Mouse (Mus musculus) T-helper 1 cell (primary cell): Measurements from ENCODE around the gene Triobp.

ENCODE experiments used
- in situ Hi-C: fragments of 300-600 bp; cut with MboI, MseI; formaldehyde crosslinking; loops from one replicate; pipeline ENCODE4 v1.15.1; 2025; ENCODE audit warnings: high pct_unique_total_duplicates

Gene Triobp

DNA sequence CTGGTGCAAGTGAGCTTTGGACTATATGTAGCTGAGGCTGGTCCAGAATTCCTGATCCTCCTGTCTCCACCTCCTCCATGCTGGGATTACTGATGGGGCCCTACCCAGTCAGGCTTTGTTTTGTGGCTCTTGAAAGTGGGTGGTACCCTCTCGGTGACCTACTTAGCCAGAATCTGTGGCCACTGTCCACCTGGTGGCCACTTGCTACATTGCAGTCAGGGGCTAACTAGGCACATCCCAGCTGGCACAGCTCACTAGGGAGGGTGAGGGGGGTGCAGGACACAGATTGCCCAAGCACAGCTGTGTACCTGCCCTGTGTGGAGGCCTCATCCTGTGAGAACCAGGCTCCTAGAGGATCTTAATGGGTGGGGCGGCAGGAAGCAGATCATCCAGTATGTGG, 15.4 kb downstream of the Triobp start:
- in situ Hi-C loops: no loop called here

DNA sequence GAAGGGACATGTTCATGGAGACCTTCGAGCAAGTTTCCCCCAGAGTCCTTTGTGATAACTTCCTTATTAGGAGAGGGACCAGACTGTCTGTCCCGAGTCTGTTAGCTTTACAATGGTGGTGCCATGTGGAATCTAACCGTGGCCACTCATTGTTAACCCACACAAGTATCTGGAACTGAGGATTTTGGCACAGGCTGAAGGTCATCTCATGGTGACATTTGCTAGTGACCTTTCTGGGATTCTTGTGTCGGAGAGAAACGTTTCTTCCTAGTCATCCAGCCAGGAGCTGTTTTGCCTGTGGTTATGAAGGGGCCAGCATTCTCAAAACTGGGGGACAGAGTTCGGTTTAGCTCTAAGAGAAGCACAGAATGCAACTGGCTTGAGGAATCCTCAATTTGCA, 24.1 kb downstream of the Triobp start:
- in situ Hi-C loops: no loop called here

GRCm38 (mm10) chr15:78973950-78974349, 26.4 kb downstream of the Triobp start:
- in situ Hi-C loops: no loop called here

DNA sequence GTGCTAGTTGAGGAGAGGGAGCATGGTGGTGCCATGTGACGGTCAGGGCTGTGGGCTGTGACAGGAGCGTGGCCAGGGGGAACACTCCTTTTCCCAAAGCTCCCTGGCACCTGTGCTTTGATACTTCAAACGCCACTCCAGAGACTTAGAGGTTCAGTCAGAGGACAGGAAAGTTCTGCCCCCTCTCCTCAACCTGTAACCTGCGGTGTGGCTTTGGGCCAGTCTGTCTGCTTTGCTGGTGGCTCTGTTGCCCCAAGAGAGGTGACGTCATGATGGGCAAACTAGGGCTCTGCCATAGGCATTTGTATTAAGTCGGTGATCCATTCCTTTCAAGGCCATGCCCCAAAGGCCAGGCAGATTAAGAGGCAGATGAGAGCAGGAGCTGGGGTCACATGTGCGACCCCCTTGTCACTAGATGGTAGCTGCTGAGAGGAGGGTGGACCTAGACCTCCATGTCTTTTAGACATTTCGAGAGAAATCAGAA, 30.2 kb downstream of the Triobp start:
- in situ Hi-C loops: no loop called here

DNA sequence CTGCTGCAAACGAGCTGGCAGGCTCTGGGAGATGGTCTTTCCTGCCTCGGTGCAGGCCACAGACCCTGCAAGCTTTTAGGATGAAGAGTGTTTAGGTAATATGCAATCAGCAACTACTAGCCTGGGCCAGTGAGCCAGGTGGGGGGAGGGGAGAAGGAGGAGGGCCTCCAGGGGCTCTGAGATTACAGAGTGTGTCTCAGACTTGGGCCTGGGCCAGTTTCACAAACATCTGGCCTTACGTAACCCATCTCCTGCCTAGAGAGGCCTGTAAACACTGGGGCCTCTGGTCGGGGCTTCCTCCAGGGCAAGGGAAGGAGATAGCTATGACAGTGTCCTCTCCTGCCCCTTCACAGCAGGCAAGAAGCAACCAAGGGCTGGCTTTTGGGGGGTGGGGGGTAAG, 31.4 kb downstream of the Triobp start:
- in situ Hi-C loops: no loop called here

DNA sequence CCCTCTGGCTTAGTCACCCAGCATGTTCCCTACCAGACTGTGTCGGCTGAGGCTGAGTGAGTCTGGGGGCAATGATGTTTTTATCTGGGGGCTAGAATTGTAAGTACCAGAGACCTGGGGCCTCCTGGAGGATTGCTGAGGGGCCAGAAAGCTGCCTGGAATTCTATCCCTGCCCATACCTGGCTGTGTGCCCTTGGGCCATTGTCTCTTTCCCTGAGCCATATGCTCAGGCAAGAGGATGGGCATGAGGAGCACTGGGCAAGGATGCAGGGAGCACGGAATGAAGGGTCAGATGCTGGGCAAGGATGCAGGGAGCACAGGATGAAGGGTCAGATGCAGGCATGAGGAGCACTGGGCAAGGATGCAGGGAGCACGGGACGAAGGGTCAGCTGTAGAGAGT, 32.6 kb downstream of the Triobp start:
- in situ Hi-C loops: no loop called here

GRCm38 (mm10) chr15:78982658-78983435, 35.3 kb downstream of the Triobp start:
- in situ Hi-C loops: no loop called here

DNA sequence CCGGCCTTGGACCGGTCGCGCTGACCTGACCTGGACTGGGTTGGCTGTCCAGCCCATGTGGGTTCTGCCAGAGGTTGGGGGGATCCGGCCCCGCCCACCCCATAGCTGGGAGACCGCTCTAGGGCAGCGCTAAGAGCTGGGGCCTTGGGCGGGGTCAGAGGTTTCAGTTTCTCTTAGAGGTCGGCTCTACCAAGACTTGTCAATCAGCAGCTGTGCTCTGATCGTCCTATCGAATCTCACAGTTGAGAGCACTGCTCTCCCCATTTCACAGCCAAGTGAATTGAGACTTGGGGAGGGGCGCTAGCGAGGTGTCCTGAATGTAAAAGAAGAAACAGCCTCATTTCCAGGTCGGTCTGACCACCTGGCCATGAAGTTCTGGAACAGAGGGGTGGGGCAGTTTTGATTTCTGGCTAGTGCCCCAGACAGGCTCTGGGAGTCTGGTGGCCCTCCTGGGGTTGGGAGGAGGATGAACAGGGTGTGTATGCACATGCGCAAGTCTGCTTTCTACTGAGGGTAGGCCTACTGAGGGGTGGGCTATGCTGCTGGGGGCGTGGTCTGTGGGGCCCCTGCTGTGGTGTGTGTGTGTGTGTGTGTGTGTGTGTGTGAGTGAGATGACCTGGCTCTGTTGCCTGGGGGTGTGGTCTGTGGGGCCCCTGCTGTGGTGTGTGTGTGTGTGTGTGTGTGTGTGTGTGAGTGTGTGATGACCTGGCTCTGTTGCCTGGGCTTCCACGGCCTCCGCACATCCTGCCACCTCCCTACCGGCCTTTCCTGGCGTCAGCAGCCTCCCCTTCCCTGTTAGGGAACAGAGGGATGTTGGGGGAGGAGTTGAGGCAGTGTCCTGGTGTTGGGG, 36.1 kb downstream of the Triobp start:
- in situ Hi-C loops: no loop called here

- in situ Hi-C loops: no loop called here
These were observed 36.8 kb downstream of the Triobp start for GRCm38 (mm10) chr15:78984286-78984778.

- in situ Hi-C loops: no loop called here
These were observed 39.2 kb downstream of the Triobp start for GRCm38 (mm10) chr15:78986536-78987220.

- in situ Hi-C loops: no loop called here
These were observed 41.0 kb downstream of the Triobp start for GRCm38 (mm10) chr15:78988499-78988971.

- in situ Hi-C loops: no loop called here
These were observed 41.9 kb downstream of the Triobp start for GRCm38 (mm10) chr15:78989152-78990092.

DNA sequence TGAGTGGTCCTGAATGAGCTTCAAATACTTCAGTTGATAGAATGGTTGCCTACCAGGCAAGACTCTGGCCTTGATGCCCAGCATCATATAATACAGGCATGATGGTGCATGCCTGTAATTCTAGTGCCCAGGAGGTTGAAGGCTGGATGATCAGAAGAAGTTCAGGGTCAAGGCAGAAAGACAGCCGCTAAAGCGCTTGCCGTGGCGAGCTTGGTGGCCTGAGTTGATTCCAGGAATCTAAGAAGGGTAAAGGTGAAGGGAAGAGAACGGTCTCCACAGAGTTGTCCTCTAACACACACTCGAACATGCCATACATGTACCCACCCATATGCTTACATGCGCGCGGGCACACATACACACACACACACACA, 42.6 kb downstream of the Triobp start:
- in situ Hi-C loops: no loop called here

DNA sequence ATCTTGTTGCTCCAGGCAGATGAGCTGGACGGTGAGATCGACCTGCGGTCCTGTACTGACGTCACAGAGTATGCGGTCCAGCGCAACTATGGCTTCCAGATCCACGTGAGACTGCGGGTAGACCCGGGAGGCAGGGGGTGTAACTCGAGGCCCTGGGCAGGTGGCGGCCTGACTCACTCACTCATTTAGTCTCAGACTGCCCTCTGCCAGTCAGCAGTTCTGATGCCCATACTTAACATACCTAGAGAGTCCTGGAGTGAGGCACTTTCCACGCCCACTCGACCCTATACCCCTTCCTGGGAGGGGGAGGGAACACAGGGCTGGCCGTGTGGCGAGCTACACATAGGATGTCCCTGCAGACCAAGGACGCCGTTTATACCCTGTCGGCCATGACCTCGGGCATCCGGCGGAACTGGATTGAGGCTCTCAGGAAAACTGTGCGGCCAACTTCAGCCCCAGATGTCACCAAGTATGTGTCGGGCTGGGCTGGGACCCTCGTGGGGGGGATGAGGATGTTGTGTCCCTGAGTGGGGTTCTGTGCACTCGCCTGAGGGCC, 43.5 kb downstream of the Triobp start:
- in situ Hi-C loops: no loop called here

GRCm38 (mm10) chr15:78992235-78992634, 44.7 kb downstream of the Triobp start:
- in situ Hi-C loops: no loop called here

GRCm38 (mm10) chr15:78992925-78993324, 45.4 kb downstream of the Triobp start:
- in situ Hi-C loops: no loop called here

DNA sequence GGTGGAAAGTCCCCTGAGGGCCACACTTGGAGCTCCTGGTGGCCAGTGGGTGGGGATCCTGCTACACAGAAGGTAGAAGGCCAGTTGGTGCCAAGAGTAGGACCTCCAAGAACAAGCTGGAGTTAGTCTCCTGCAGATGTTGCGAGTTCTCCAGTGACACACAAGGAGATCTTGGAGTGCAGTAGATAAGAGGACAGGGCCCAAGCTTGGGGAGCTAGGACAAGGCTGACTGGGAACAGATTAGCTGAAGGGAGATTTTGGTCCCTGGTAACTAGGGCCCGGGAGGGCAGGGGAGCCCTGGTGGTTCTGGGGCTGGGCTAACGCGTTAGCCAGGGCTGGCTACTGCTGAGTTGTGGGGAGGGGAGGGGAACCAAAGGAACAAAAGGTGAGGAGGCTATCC, 48.4 kb downstream of the Triobp start:
- in situ Hi-C loops: no loop called here

DNA sequence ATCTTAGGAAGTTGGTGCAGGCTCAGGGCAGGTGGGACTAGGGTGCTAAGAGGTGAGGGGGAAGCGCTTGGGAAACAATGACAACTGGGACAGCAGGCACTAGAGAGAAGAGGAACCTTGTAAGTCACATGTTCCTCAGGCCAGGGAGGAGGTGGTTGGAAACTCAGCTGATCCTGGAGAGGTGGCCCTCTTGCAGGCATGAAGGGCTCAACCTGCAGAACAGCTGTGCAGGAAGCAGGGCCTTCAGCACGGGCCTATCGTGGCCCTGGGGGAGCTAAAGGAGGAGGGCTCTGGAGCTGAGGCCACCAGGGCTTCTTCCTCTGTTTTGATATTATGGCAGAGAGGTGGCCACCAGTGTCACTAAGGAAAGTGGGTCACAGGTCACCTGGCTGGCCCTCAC, 49.1 kb downstream of the Triobp start:
- in situ Hi-C loops: no loop called here

DNA sequence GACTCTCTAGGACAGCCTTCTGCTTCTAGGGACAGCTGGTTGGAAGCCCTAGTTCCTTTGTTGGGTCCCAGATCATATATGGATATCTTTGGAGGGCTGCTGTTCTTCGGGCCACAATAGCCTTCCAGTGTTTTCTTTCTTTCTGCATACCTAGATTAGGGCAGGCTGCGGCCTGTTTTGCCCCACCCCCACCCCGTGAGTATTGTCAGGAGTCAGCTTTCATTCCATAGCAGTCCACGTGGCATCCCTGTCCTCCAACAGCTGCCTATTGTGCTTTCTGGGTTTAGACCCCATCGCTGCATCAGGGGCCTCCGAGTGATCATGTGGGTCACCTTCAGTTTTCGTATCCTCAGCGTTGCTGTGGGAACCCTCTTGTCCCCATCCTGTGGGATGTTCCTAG, 50.8 kb downstream of the Triobp start:
- in situ Hi-C loops: no loop called here

DNA sequence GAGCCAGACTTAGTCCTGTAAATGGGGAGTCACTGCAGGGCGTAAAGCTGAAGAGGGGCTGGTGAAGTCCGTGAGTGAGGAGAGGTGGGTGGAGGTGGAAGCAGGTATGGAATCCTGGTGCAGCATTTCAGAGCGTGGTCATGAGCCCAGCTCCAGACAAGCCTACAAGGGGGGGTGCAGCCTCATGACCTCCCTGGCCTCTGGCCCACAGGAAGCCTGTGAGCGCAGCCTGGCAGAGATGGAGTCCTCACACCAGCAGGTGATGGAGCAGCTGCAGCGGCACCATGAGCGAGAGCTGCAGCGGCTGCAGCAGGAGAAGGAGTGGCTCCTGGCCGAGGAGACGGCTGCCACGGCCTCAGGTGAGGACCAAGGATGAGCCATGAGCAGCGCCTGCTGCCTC, 52.1 kb downstream of the Triobp start:
- in situ Hi-C loops: no loop called here
